Mouse (Mus musculus) embryonic stem cell, embryonic (primary cell): Measurements from ENCODE around the gene Abcg3.
"Not testable (repeated sequence)": the region's sequence is repeated elsewhere in the genome, so short reads cannot be mapped to it uniquely, and the experiment has no call there.

ENCODE experiments used
- CTCF ChIA-PET, 4 experiments: fragments of 300-600 bp in 2 of 4; fragments of 350-600 bp in 2 of 4; sonication (Branson Sonifier 250); formaldehyde crosslinking; loops; one replicate each; lab custom pipeline; 2022; ENCODE audit warnings: inconsistent platforms in 2 of 4; lab: Charles Lee
- POLR2A ChIA-PET, 4 experiments: fragments of 300-600 bp in 2 of 4; fragments of 350-600 bp in 2 of 4; sonication (Branson Sonifier 250); formaldehyde crosslinking; loops; one replicate each; lab custom pipeline; 2022; ENCODE audit warnings: antibody characterized with exemption in 4 of 4, inconsistent platforms in 1 of 4; lab: Charles Lee

The Abcg3 gene

DNA sequence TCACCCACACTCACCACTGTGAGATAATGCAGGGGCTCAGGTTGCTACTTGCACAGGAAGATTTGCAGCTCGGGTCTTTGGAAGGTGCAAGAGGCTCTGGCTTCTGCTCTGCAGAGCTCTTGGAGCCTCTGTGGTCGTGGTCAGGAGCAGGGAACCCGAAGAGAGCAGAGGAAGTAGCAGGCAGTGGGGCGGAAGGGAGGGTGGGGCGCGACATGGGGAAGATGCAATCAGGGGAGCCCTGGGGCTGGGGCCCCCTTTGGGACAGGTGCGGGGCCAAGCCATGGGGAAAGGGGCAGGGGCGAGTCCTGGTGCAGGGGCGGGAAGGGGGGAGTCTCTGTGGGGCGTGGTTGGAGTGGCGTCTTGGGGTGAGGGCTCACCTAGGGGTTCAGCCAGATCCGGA, at the start of gene Abcg3:
Abcg3 (minus strand) TSS at position 184 of the 400 bp plus-strand sequence.
- CTCF ChIA-PET, result interaction anchor here in 1 of 4 experiments (0.7 kb wide), 1 partner anchor 1908 kb away, joined by 5 read pairs; no protein-coding TSS in a partner anchor
- POLR2A ChIA-PET, result no interaction called here

DNA sequence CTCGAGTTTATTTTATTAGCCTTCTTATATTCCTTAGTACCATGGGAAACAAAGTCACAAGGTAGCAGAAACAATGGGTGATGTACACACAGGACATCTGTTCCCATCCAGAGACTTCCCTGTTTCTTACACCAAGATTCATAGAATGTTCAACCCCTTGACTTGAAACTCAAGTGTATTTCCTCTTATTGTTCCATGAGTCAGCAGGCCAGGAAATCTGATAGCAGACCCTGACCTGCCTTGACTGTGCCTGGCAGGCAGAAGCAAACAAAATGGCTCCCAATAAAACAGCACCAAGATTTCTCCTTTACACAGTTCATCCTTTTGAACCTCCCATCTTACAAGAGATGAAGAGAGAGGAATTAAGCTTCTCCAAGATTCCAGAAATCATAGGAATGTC, 30.0 kb upstream of the Abcg3 start:
- POLR2A ChIA-PET, result no interaction called here
- CTCF ChIA-PET, result no interaction called here

DNA sequence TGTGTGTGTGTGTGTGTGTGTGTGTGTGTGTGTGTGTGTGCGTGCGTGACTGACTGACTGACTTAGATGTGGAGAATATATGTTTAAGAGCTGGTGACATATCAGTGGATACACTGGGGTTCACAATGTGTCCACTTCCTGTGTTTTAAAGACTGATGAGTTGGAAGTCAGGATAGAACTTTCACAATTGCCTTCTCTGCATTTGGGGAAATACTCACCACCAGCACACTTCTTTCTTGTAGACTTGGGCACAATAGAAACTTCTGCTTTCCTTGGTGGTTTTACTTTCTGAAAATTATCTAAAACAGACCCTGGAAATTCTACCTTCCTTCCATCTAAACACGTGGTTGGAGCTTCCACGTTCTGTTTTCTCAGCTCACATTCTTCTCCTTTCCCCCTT, 29.1 kb upstream of the Abcg3 start:
- POLR2A ChIA-PET, result no interaction called here

DNA sequence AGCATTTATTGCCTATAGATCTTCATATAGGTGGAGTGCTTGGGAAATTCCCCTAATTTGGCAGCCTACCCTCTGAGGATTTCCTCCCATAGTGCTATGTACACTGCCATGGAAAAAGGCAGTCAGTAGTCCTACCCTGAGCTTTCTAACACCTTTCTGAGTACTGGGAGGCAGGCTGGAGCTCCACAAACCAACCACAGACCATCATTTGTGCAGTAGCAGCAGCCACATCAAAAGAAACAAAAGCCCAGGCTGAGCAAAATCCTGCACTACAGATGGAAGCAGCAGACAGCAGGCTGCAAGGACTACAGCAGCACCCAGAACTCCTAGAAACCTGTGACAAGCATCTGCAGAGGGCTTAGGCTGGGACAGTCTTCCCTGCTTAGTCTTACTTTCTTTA, 27.9 kb upstream of the Abcg3 start:
- CTCF ChIA-PET, result no interaction called here
- POLR2A ChIA-PET, result no interaction called here

More for the DNA sequence above, 29.1 kb upstream of the Abcg3 start:
- CTCF ChIA-PET, result interaction anchor here in 1 of 4 experiments (0.7 kb wide), 1 partner anchor 498 kb away, joined by 3 read pairs; no protein-coding TSS in a partner anchor

DNA sequence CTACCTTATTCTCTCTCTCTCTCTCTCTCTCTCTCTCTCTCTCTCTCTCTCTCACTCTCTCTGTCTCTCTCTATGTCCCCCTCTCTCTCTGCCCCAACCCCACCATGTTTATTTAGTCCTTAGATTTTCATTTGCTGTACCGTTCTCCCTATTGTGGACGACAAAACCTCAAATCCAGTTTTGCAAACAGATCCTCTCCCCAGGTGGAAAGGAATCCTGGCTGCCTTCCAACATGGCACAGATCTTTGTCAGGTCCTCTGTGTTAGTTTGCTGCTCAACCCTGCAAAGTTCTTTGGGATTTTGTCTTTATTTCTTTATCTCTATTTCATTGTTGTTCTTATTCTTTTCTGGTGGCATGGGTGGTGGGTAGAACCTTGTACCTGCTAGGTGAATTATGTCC, 6.9 kb upstream of the Abcg3 start:
- ChIA-PET CTCF (interaction anchor here in 1 of 4 experiments (0.7 kb wide), 1 partner anchor 323 kb away, joined by 3 read pairs; no protein-coding TSS in a partner anchor), POLR2A (no interaction called here)

DNA sequence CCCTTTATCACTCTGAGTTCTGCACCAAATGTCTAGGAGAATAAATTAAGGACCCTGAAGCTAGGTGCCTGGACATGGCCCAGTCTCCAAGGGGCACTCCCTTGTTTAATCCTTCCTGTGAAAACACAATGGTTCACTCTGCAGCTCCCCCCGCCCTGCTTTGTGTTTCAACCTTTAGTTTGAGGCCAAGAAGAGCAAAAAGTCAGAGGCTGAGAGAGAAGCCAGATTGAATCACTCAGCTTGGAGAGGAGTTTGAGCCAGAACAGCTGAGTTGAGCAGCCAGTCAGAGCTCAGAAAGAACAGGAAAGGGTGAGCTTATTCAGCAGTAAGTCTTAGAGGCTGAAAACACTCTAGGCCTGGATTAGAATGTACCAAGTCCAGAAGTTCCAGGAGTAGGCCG, 5.5 kb upstream of the Abcg3 start:
- POLR2A ChIA-PET, result interaction anchor here in 1 of 4 experiments (1.4 kb wide), 1 partner anchor 9 kb away, joined by 3 read pairs; no protein-coding TSS in a partner anchor

DNA sequence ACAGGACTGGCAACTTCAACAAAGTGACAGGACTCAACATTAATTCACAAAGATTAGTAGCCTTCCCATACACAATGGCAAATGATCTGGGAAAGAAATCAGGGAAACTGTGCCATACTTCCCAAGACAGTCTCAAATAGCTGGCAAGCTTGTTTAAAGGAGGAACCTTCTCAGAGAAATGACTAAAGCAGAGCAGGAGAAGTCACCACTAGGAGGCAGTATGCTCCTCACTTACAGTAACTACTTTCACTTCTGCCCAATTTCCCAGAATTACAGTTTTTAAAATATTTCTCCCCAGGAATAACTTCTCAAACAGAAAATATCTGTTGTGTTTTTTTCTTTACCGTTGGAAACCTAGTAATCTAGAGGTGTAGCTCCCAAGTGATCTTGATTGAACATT, 4.2 kb upstream of the Abcg3 start:
- ChIA-PET POLR2A (no interaction called here), CTCF (interaction anchor here in 1 of 4 experiments (0.6 kb wide), 1 partner anchor 337 kb away, joined by 3 read pairs; no protein-coding TSS in a partner anchor)

More for the DNA sequence above, 5.5 kb upstream of the Abcg3 start:
- CTCF ChIA-PET, result no interaction called here

DNA sequence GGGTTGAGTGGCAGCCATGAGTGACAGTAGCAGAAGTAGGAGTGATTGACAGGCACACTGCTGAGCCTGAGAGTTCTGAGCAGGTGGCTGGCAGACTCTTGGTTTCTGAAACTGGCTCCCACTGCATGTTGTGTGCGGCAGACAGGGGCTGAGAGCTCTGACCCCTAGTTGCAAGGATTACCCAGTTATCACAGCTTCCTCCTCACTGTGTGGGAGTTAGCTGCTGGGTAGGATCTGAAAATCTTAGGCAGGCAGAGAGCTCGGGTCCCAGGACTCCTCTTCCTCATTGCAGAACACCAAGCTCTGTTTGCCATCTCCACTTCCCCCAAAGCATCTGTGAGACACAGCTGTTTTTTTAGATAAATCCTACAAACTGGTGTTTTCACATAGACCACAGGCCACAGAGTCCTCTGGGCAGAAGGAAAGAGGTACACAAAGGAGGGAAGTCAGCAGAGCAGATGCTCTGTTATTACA, 3.4 kb downstream of the Abcg3 start:
- CTCF ChIA-PET, result no interaction called here
- POLR2A ChIA-PET, result interaction anchor here in 1 of 4 experiments (0.8 kb wide), 1 partner anchor 9 kb away, joined by 3 read pairs; no protein-coding TSS in a partner anchor

DNA sequence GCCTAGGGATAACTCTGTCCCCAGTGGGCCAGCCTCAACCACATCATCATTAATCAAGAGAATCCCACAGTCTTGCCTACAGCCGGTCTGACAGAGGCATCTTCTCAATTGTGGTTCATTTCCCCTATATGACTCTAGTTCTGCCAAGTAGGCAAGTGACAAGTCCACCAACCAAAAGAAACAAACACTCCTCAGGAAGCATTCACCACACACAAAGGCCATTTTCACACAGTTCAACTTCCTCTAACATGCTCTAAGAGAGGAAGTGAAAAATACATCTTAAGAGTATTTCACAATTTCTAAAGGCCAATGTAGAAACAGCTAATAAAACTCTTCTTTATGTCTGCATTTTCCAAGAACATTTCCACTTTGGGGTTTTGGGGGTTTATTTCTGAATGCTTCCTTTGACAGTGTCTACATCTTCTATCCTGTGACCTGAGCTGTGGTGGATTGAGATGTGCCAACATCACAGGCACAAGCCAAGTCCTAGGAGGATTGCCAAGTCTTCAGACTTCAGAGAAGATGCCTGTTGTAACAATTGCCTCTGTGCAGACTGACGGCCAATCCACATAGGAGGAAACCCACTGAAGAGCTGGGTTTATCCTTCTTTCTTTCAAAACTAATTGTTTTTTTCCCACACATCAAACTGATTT, 24.3 kb downstream of the Abcg3 start:
- POLR2A ChIA-PET, result no interaction called here
- CTCF ChIA-PET, result no interaction called here

DNA sequence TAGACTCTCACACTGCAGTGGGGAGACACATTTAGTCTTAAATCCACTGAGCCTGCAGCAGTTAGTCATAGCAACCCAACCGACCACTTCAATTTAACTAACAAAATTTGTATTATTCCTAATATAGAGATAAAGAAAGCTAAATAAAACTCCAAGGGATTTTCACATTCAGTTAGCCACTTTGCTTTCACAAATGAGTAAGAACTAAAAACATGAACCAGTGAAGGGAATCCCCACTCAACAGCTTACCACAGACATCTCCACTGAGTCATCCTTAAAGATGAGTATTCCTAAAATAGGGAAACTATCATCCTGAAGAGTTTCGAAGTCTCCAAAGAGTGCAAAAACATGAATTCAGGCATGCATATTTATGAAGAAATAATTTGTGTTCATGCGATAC, 27.3 kb downstream of the Abcg3 start:
- CTCF ChIA-PET, result no interaction called here
- POLR2A ChIA-PET, result interaction anchor here in 1 of 4 experiments (0.6 to 1.1 kb wide), 2 partner anchors 29 to 402 kb away, joined by 3 to 5 read pairs; no protein-coding TSS in a partner anchor

DNA sequence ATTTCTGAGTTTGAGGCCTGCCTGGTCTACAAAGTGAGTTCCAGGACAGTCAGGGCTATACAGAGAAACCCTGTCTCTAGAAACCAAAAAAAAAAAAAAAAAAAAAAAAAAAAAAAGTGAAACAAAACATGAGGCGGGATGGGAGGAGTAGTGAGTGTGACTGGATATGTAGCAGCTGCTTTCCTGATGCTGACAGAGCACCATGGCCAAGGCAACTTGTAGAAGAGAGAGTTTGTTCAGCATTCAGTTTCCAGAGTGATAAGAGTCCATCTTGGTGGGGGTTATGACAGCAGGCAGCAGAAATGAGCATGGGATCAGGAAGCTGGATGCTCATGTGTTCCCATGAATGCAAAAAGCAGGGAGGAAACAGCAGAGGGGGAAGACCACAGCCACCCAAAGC, 35.6 kb downstream of the Abcg3 start:
- ChIA-PET CTCF (no interaction called here), POLR2A (no interaction called here)

DNA sequence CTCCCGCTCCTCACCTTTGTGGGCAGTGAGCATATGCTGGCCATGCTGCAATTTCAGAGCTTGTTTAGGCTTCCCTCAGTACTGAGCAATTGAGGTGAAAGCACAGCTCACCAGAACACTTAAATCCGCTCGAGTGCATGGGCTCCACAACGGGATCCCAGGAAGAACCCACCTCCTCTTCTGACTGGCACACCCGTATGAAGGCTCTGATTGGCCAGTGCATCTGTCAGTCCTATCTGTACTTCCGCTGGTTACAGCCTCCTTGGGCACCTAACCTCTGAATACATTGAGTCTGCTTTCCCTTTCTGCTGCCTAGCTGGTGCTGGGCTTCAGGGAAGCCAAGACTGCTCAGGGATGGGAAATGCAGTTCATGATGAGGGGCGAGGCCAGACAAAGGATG, 48.4 kb downstream of the Abcg3 start:
- POLR2A ChIA-PET, result interaction anchor here in 1 of 4 experiments (0.6 kb wide), 1 partner anchor 775 kb away, joined by 3 read pairs; no protein-coding TSS in a partner anchor
- CTCF ChIA-PET, result no interaction called here

DNA sequence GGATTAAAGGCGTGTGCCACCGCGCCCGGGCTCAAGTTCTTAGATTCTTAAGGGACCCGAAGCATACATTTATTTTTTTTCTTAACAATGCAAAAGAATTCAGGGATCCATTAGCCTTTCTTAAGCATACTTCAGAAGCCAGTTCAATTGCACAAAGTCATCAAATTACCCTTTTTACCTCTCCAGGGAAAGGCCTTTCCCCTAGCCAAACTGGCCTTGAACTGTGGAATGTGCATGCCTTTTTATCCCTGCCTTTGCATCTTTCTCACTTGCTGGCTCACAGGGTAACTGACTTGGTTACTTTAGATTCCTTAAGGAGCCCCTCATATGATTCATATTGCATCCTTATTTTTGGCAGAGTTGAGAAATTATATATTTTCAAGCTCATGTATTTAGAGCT, 76.0 kb downstream of the Abcg3 start:
- POLR2A ChIA-PET, result interaction anchor here in 1 of 4 experiments (1.2 kb wide), 1 partner anchor 31 kb away, joined by 3 read pairs; no protein-coding TSS in a partner anchor
- CTCF ChIA-PET, result not testable (repeated sequence)
